Mouse (Mus musculus) hindbrain, embryonic 10.5 days (tissue): ENCODE results near the gene Tmem262. TPM values are rescaled to one million over a fixed set of nuclear protein-coding genes. Genes with fewer than 3 reads are reported as not detected.

Experiments
- DNase-seq: peaks from one replicate; pipeline ENCODE4 v3.0.0-alpha.2; 2017; ENCODE audit warnings: low spot score
- H3K27ac ChIP-seq: fragments of 300-500 bp; sonication (generic); 2 replicates; pipeline ENCODE4 v1.5.1; 2016; ENCODE audit warnings: mild to moderate bottlenecking, moderate library complexity
- H3K27me3 ChIP-seq: fragments of 300-500 bp; sonication (generic); 2 replicates; pipeline ENCODE4 v1.6.1; 2016; ENCODE audit warnings: mild to moderate bottlenecking; ENCODE audit not compliant: poor library complexity, insufficient read depth, severe bottlenecking
- H3K36me3 ChIP-seq: fragments of 300-500 bp; sonication (generic); 2 replicates; pipeline ENCODE4 v1.6.1; 2016; ENCODE audit warnings: mild to moderate bottlenecking, moderate library complexity
- H3K4me1 ChIP-seq: fragments of 300-500 bp; sonication (generic); replicated peaks from 2 replicates; pipeline ENCODE4 v1.6.1; 2016; ENCODE audit warnings: mild to moderate bottlenecking
- H3K4me3 ChIP-seq: fragments of 300-500 bp; sonication (generic); 2 replicates; pipeline ENCODE4 v1.5.1; 2016; ENCODE audit warnings: mild to moderate bottlenecking, moderate library complexity
- H3K9me3 ChIP-seq: fragments of 300-500 bp; sonication (generic); 2 replicates; pipeline ENCODE4 v1.6.1; 2016; ENCODE audit warnings: mild to moderate bottlenecking, moderate library complexity
- WGBS: fragments of 180-500 bp; shearing (Covaris S2); methylation state at CpG from one replicate; pipeline ENCODE4 v1.1.7; 2016; 5-methylcytosine and 5-hydroxymethylcytosine counted together
- polyA plus RNA-seq: library from polyadenylated mRNA; unstranded; fragments of >200 nt; fragmentation: Nextera tagmentation; extraction: Ambion mirVana; gene quantifications from 2 replicates; pipeline ENCODE4 v1.2.1, GENCODE M21; 2016

Tmem262 gene
- polyA plus RNA-seq, 1 experiment from 2014 or later = not detected

GRCm38 (mm10) chr19:6047899-6048166 is 32.0 kb upstream of the Tmem262 start:
- 91% methylated on average over 8 of the region's 8 CpGs for WGBS
- H3K4me1 ChIP-seq = peaks cover 29% of the 10 kb centered on the region
- 0 out of 2 replicates have a peak overlapping the region, but pooled peaks have one; percentile 99 for H3K27ac ChIP-seq
- no peaks in the 10 kb centered on the region for H3K27me3 ChIP-seq
- H3K36me3 ChIP-seq = peaks cover 55% of the 10 kb centered on the region
- DNase-seq = no peak
- H3K4me3 ChIP-seq = peak overlapping the region; percentile 92
- no peaks in the 10 kb centered on the region for H3K9me3 ChIP-seq

GRCm38 (mm10) chr19:6048681-6049410 is 31.0 kb upstream of the Tmem262 start:
- Histone ChIP-seq H3K4me3 (peak overlapping the region; percentile 92; the same call in 1 of the 2 replicates), H3K4me1 (peaks cover 29% of the 10 kb centered on the region), H3K9me3 (no peaks in the 10 kb centered on the region), H3K27ac (no peak overlapping the region), H3K36me3 (peaks cover 65% of the 10 kb centered on the region), H3K27me3 (no peaks in the 10 kb centered on the region)
- DNase-seq = no peak
- 92% methylated on average over 11 of the region's 11 CpGs for WGBS

GRCm38 (mm10) chr19:6052516-6052915 is 27.3 kb upstream of the Tmem262 start:
- WGBS = 83% methylated on average over 7 of the region's 7 CpGs
- peaks cover 24% of the 10 kb centered on the region for H3K4me1 ChIP-seq
- H3K27ac ChIP-seq = no peak overlapping the region
- H3K27me3 ChIP-seq = no peaks in the 10 kb centered on the region
- H3K4me3 ChIP-seq = no peak overlapping the region
- H3K9me3 ChIP-seq = no peaks in the 10 kb centered on the region
- DNase-seq = no peak
- H3K36me3 ChIP-seq = peaks cover 85% of the 10 kb centered on the region

GRCm38 (mm10) chr19:6054296-6054695 is 25.5 kb upstream of the Tmem262 start:
- Histone ChIP-seq H3K9me3 (no peaks in the 10 kb centered on the region), H3K36me3 (peaks cover 79% of the 10 kb centered on the region), H3K4me3 (0 out of 2 replicates have a peak overlapping the region, but pooled peaks have one; percentile 4), H3K4me1 (peaks cover 19% of the 10 kb centered on the region), H3K27me3 (no peaks in the 10 kb centered on the region), H3K27ac (no peak overlapping the region)
- WGBS = 92% methylated on average over 5 of the region's 5 CpGs
- DNase-seq = no peak

GRCm38 (mm10) chr19:6056696-6057095 is 23.1 kb upstream of the Tmem262 start:
- WGBS = 71% methylated on average over 4 of the region's 4 CpGs
- Histone ChIP-seq H3K36me3 (peaks cover 65% of the 10 kb centered on the region), H3K27ac (no peak overlapping the region), H3K9me3 (no peaks in the 10 kb centered on the region), H3K4me1 (peaks cover 26% of the 10 kb centered on the region), H3K4me3 (peak overlapping the region; percentile 72), H3K27me3 (no peaks in the 10 kb centered on the region)
- DNase-seq = no peak

- peak; percentile 99 for DNase-seq
- under 1% methylated on average over 63 of the region's 63 CpGs for WGBS
- no peaks in the 10 kb centered on the region for H3K27me3 ChIP-seq
- peaks cover 34% of the 10 kb centered on the region for H3K4me1 ChIP-seq
- peak within 1 kb of the TSS; percentile 72 for H3K4me3 ChIP-seq
- H3K27ac ChIP-seq = peak within 1 kb of the TSS; percentile 93
- H3K9me3 ChIP-seq = no peaks in the 10 kb centered on the region
- H3K36me3 ChIP-seq = peaks cover 59% of the 10 kb centered on the region
These were observed 22.3 kb upstream of the Tmem262 start, which contains the start of the genes Mrpl49 and Fau for GRCm38 (mm10) chr19:6057313-6058096. Mrpl49 (minus strand) TSS chr19:6057785. Fau (plus strand) TSS chr19:6057844.

GRCm38 (mm10) chr19:6058513-6058912 is 21.3 kb upstream of the Tmem262 start:
- Histone ChIP-seq H3K27me3 (no peaks in the 10 kb centered on the region), H3K27ac (peak overlapping the region; percentile 93), H3K36me3 (peaks cover 59% of the 10 kb centered on the region), H3K4me1 (peaks cover 43% of the 10 kb centered on the region), H3K9me3 (no peaks in the 10 kb centered on the region), H3K4me3 (peak overlapping the region; percentile 72)
- WGBS = 37% methylated on average over 5 of the region's 5 CpGs
- DNase-seq = no peak

GRCm38 (mm10) chr19:6058966-6059365 is 20.9 kb upstream of the Tmem262 start:
- Histone ChIP-seq H3K27ac (peak overlapping the region; percentile 93; the same call in 1 of the 2 replicates), H3K27me3 (no peaks in the 10 kb centered on the region), H3K36me3 (peaks cover 55% of the 10 kb centered on the region), H3K4me3 (peak overlapping the region; percentile 72), H3K9me3 (no peaks in the 10 kb centered on the region), H3K4me1 (peaks cover 46% of the 10 kb centered on the region)
- DNase-seq = no peak
- 87% methylated on average over 5 of the region's 5 CpGs for WGBS

GRCm38 (mm10) chr19:6061021-6061533 is 18.8 kb upstream of the Tmem262 start, which contains the start of gene Znhit2:
Znhit2 (plus strand) TSS chr19:6061192.
- Histone ChIP-seq H3K4me3 (peak within 1 kb of the TSS; percentile 90), H3K27me3 (no peaks in the 10 kb centered on the region), H3K9me3 (no peaks in the 10 kb centered on the region), H3K36me3 (peaks cover 34% of the 10 kb centered on the region), H3K27ac (peak within 1 kb of the TSS; percentile 96), H3K4me1 (peaks cover 49% of the 10 kb centered on the region)
- under 1% methylated on average over 58 of the region's 58 CpGs for WGBS
- DNase-seq = peak; percentile 91

GRCm38 (mm10) chr19:6061641-6062302 is 18.1 kb upstream of the Tmem262 start:
- H3K4me3 ChIP-seq = peak overlapping the region; percentile 90
- peaks cover 49% of the 10 kb centered on the region for H3K4me1 ChIP-seq
- peak overlapping the region; percentile 96 for H3K27ac ChIP-seq
- 4% methylated on average over 44 of the region's 44 CpGs for WGBS
- H3K27me3 ChIP-seq = no peaks in the 10 kb centered on the region
- no peaks in the 10 kb centered on the region for H3K9me3 ChIP-seq
- peak; percentile 55 for DNase-seq
- H3K36me3 ChIP-seq = peaks cover 32% of the 10 kb centered on the region

- 74% methylated on average over 5 of the region's 5 CpGs for WGBS
- H3K27me3 ChIP-seq = no peaks in the 10 kb centered on the region
- H3K4me1 ChIP-seq = peaks cover 54% of the 10 kb centered on the region
- DNase-seq = no peak
- peak overlapping the region; percentile 96 for H3K27ac ChIP-seq
- peak overlapping the region; percentile 90 for H3K4me3 ChIP-seq
- H3K9me3 ChIP-seq = no peaks in the 10 kb centered on the region
- peaks cover 32% of the 10 kb centered on the region for H3K36me3 ChIP-seq
These were observed 17.4 kb upstream of the Tmem262 start for GRCm38 (mm10) chr19:6062418-6062817.

- no peak overlapping the region for H3K27ac ChIP-seq
- peaks cover 60% of the 10 kb centered on the region for H3K4me1 ChIP-seq
- H3K9me3 ChIP-seq = no peaks in the 10 kb centered on the region
- 95% methylated on average over 6 of the region's 6 CpGs for WGBS
- no peak for DNase-seq
- H3K27me3 ChIP-seq = no peaks in the 10 kb centered on the region
- peaks cover 32% of the 10 kb centered on the region for H3K36me3 ChIP-seq
- H3K4me3 ChIP-seq = peak overlapping the region; percentile 90
These were observed 16.8 kb upstream of the Tmem262 start for GRCm38 (mm10) chr19:6063081-6063480.
